Comparison of ENCODE assay signal across 7 mouse cellular contexts in the genomic region with DNA sequence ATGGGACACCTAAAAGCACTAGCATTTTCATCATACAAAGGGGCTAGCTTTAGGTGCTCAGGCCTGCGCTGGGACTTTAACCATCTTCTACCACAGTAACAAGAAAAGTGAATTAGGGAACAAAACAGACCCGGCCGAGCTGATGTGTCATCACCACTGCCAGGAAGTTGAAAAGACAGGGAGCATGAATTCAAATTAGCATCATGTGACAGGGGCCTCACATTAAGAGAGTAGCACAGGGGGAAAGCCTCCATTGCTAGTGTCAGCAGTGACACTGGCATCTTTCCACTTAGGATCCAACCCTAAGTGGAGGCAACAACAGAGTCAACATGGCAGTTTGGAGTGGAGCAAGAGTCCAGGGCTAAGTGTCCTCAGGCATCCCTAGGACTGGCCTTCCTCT.
"Had no signal": no experiment of that assay in that cellular context is flagged by ENCODE, and none has a peak within 500 bp of the region (broad histone marks: within the 10 kb centered on the region; RNA-seq: fewer than 3 reads in every experiment).

No protein-coding gene starts in this region.

- H3K4me2 ChIP-seq: kidney, embryonic 15.5 days; limb, embryonic 12.5 days; midbrain, embryonic 13.5 days; neural tube, embryonic 13.5 days had no signal

- H3K27ac ChIP-seq: kidney, embryonic 15.5 days; layer of hippocampus, adult 2 months; limb, embryonic 12.5 days; liver, embryonic 14.5 days; midbrain, embryonic 13.5 days; neural tube, embryonic 13.5 days; stomach, postnatal 0 days had no signal

- H3K9ac ChIP-seq: kidney, embryonic 15.5 days; limb, embryonic 12.5 days; liver, embryonic 14.5 days; midbrain, embryonic 13.5 days; neural tube, embryonic 13.5 days had no signal

- H3K27me3 ChIP-seq: kidney, embryonic 15.5 days; neural tube, embryonic 13.5 days had no signal

- H3K4me3 ChIP-seq: kidney, embryonic 15.5 days; layer of hippocampus, adult 2 months; limb, embryonic 12.5 days; midbrain, embryonic 13.5 days; neural tube, embryonic 13.5 days had no signal

- H3K36me3 ChIP-seq: kidney, embryonic 15.5 days; limb, embryonic 12.5 days; midbrain, embryonic 13.5 days; neural tube, embryonic 13.5 days had no signal

- H3K9me3 ChIP-seq: kidney, embryonic 15.5 days; limb, embryonic 12.5 days; midbrain, embryonic 13.5 days; neural tube, embryonic 13.5 days had no signal

- H3K4me1 ChIP-seq: limb, embryonic 12.5 days; midbrain, embryonic 13.5 days; neural tube, embryonic 13.5 days had no signal
